Mouse (Mus musculus) urinary bladder, postnatal 14 days (tissue): ENCODE data around the gene Raver2.

ENCODE experiments used
- DNase-seq: peaks from one replicate; pipeline ENCODE4 v3.0.0; 2021; ENCODE audit warnings: low spot score

Raver2 gene

GRCm38 (mm10) chr4:101107122-101107521, 38.3 kb downstream of the Raver2 start:
- no peak for DNase-seq

- DNase-seq, result no peak
These were observed 52.2 kb downstream of the Raver2 start for GRCm38 (mm10) chr4:101121002-101121401.

DNA sequence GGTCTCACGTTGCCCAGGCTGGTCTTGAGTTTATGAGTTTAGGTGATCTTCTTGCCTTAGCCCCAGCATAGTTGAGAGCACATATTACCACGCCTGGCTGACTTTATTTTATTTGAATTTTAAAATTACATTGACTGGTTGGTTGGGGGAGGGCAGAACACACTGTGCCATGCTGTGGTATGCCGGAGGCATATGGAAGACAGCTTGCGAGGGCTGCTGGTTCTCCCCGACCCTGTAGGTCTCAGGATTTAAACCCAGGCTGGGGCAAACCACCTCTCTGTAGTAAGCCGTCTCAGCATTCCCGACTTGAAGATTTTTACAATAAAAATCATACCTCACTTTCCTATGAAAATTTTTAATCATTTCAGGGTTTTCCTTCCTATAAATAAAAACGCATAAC, 66.2 kb downstream of the Raver2 start:
- DNase-seq, result no peak

DNA sequence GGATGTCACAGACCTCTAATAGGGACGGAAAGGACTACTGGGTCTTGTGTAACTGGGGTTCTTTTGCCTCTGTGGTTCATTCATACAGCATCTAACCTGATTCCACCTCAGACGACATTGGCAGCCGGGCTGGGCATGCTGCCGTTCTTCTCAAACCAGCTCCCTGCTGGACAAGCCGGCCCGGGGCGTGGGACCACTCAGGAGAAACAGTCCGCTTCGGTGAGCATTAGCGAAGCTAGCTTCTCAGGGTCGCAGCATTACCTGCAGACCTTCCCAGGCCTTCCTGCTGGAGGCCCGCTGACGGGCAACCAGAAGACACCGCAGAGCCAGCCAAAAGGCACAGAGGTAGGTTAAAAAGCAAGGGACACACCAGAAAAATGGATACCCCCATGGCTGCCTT, 67.1 kb downstream of the Raver2 start:
- no peak for DNase-seq

DNA sequence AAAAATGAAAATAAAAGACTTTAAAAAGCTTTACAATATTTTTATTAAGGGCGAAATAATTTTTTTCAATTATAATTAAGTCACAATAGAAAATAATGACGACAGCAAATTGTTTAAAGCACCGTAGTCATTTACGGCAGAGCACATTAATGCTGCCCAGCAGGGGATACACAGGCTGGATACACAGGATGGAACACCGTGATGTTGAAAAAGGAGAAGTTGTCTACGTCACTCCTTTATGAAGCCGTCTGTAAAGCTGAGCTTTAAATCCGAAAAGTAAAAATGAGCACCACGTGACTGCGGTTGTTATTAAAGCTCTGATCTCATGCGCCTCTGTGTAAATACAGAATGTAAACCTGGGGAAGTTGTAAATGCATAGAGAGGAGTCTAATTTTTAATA, 69.2 kb downstream of the Raver2 start:
- no peak for DNase-seq

- DNase-seq, result no peak
These were observed 73.0 kb downstream of the Raver2 start for GRCm38 (mm10) chr4:101141768-101142167.

GRCm38 (mm10) chr4:101143901-101144300, 75.1 kb downstream of the Raver2 start:
- DNase-seq, result no peak

DNA sequence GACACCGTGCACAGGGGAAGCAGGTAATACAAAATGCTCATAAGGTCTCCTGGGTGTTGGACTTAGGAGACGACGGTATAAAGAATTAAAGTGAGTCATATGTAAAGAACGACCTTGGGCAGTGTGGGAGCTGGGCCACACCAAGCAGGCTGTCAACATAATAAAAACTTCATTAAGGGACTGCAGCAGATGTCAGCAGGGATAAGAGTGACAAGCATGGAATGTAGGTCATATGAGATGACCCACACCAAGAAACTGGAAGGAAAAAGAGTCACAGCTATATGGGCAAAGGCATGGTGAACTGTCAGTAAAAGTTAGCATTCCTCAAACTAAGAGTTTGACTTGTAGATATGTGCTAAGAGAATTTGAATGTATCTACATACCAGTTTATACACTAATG, 75.6 kb downstream of the Raver2 start:
- no peak for DNase-seq

DNA sequence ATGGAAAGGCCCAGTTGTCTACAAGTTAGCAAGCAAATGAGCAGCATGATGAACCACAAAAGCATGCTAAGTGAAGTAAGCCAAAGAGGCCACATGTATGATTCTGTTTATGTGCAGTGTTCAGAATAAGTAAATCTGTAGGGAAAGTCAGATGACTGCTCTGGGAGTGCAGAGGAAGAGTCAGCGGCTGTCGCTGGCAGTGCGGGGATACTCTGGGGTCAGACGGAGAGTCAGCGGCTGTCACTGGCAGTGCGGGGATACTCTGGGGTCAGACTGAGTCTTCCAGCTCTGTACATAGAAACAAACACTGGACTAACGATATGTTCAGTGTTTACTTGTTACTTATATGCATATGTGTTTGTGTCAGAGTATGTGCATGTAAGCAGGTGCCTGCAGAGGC, 76.0 kb downstream of the Raver2 start:
- no peak for DNase-seq

DNA sequence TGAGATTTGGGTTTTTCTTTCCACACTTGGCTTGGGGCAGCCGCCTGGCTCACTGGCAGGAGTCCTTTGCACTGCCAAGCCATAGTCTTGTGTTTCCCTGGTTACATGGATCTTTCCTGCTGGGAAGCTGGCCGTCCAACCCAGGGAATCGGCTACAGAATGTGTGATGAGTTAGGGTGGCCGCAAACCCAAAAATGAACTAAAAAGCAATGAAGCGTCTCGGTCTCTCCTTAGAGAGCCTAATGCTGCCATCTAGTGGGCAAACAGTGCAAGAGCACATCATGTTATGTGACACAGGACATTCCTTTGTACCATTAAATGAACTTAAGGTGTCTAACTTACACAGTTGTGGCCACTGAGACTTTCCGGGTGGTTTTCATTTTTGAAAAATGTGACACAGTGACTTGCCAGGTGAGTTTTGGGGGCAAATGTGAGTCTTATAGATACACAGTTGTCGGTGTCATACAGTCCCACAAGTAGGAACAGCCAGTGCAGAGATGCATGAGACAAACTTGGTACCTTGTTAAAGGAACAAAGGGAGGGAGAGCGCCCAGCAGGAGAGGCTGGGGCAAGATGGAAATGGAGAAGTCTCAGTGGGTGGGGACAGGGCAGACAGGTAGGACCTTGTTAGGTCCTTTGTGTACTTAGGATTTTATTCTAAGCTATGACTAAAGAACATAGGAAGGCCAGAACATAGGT, 77.4 kb downstream of the Raver2 start:
- peak; percentile 70 for DNase-seq

DNA sequence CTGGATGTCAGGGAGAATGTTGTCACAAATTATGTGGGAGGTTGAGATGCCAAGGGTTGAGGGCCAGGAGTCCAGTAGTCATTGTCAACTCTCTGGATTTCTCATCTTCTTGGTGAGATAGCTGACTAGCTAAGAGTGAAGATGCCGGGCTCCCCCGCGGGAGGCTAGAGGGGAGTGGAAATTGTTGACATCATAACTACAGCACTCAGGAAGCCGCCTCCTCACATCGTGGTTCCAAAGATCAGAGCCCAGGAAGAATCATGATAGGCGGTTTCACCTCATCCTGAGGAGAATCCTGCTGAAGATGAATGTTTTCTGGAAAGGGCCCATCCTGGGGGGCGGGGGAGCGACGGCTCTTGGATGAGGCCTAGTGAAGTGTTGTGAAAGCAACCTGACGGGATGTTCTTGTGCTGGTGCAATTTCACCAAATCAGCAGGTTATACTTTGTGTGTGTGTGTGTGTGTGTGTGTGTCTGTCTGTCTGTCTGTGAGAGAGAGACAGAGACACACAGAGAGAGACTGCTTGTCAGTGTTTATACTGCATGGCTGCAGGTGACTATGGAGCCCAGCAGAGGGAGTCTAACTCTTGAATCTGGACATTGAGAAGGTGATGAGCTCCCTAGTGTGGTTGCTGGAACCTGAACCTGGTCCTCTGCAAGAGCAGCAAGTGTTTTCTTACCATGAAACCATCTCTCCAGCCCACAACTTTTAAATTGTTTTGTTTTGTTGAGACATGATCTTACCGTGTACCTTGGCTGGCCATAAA, 78.3 kb downstream of the Raver2 start:
- no peak for DNase-seq

DNA sequence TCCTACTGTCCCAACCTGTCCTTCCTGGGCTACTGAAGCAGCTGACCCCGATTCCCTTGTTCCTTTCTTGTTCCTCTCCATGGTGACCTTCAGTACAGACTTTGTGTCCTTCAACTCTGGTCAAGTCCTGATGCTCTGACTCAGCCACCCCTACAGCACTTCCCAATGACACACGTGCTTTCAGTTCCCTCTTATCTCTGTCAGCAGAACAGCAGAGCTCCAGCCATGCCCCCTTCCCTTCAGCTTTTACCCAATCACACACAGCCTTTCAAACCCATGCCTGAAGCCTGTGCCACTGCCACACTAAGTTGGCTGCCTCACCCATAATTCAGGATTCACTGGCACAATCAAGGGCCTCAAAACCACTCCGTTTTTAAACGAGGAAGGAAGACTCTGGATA, 86.8 kb downstream of the Raver2 start:
- no peak for DNase-seq

- no peak for DNase-seq
These were observed 88.7 kb downstream of the Raver2 start for GRCm38 (mm10) chr4:101157476-101157875.

DNA sequence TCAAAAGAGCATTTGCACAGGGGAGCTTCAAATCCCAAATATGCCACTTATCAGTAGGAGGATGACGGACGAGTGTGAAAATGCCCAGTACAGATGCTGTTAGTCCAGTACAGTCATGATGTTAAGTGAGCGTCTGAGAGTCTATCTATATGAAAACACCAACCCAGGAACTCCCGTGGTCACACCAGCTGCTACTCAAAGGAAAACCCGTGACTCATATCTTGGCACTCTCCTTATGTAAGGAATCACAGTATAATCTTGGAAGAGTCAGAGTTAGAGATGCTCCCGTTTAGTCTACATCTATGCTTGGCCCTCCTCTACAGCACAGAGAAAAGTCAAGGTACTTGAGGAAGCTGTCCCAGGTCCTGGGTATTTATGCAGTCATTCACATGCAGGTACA, 89.5 kb downstream of the Raver2 start:
- DNase-seq, result no peak

DNA sequence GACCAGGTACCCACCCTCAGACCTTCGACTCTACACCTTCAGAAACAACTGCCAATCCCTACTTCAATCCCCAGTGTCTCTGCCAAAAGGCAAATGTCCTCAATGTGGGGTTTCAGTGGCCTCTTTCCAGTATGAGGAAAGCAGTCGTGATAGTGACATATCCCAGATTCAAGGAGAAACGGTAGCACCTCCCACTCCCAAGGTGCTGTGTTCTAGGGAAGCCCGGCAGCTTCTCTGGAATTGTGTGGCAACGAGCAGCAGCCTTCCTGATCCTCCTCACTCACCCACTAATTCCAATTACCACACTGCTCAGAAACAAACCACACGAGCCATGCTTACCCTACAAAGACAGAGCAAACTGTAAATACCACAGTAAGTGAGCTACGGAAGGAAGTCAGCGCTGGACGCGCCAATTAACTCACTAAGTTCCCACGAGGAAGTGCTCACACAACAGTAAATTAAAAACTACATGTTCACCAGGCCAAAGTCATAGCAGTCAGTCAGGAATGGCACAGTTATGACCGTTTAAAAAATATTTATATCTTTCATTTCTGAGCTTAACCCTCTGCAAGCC, 90.5 kb downstream of the Raver2 start:
- no peak for DNase-seq

- no peak for DNase-seq
These were observed 92.0 kb downstream of the Raver2 start for GRCm38 (mm10) chr4:101160821-101161220.

DNA sequence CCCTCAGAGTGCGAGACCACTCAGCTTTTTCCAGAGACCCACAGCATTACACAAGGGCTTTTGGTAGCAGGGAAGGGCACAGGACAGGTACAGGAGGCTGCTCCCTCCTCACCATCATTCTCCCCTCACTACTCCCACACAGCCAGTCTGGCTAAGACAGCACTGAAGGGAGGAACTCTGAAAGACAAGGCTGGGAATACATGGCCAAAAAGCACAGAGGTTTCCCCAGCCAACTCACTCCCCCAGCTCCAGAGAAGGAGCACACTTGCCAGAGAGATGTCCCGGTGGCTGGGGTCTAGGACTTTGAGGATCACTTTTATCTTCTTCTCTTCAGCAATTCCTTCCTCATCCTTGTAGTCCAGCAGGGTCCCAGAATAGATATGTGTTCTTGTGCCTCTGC, 95.4 kb downstream of the Raver2 start:
- no peak for DNase-seq

- no peak for DNase-seq
These were observed 95.9 kb downstream of the Raver2 start for GRCm38 (mm10) chr4:101164673-101165072.

- no peak for DNase-seq
These were observed 97.0 kb downstream of the Raver2 start for GRCm38 (mm10) chr4:101165776-101166175.

GRCm38 (mm10) chr4:101167777-101168176, 99.0 kb downstream of the Raver2 start:
- DNase-seq, result no peak

DNA sequence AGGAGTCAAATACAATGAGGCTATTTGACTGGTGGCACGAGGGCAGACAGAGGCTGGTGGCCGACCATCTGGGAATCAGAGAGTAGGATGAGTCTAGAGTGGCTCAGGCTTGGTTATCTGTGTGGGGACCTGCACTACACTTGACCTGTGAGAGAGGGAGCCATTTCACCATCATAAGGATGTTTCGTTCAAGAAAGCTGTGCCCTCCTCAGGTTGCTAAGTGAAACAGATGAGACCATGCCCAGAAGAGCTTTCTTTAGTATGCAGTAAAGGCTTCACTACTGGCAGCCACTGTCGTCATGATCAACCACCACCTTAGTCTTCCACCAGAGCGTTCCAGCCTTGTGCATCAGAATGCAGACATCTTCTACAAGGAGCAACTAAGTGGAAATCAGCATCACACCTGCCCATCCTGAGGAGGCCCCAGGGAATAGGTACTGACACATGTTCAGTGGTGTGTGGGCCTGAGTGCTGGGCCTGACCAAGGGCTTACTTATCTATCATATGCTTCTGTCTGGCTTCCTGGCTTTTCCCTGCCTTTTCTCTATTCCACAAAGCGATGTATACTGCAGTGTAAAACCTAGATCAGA, 99.5 kb downstream of the Raver2 start:
- peak; percentile 38 for DNase-seq

- DNase-seq, result no peak
These were observed 104.0 kb downstream of the Raver2 start for GRCm38 (mm10) chr4:101172738-101173137.
